Mouse (Mus musculus) thymus, adult 2 months (tissue): ENCODE measurements around the gene Eaf1. TPM values are rescaled to one million over a fixed set of nuclear protein-coding genes. Genes with fewer than 3 reads are reported as not detected.

Source experiments
- DNase-seq: peaks from one replicate; pipeline ENCODE4 v3.0.0; 2021
- H3K27ac ChIP-seq: fragments of 200-500 bp; 2 replicates; pipeline ENCODE4 v1.5.1; 2012; ENCODE audit warnings: low read length, control low read depth; ENCODE audit not compliant: control insufficient read depth, insufficient read depth
- H3K27me3 ChIP-seq: fragments of 200-500 bp; 2 replicates; pipeline ENCODE4 v1.6.1; 2012; ENCODE audit warnings: mild to moderate bottlenecking, low read length, moderate library complexity, mixed read lengths; ENCODE audit not compliant: control insufficient read depth, insufficient read depth
- H3K36me3 ChIP-seq: fragments of 200-500 bp; 2 replicates; pipeline ENCODE4 v1.6.1; 2012; ENCODE audit warnings: mild to moderate bottlenecking, low read length, moderate library complexity; ENCODE audit not compliant: control insufficient read depth, insufficient read depth
- H3K4me1 ChIP-seq: fragments of 200-500 bp; replicated peaks from 2 replicates; pipeline ENCODE4 v1.6.1; 2012; ENCODE audit warnings: low read length; ENCODE audit not compliant: control insufficient read depth, insufficient read depth
- H3K4me3 ChIP-seq: fragments of 200-500 bp; 2 replicates; pipeline ENCODE4 v1.5.1; 2012; ENCODE audit warnings: mild to moderate bottlenecking, low read length, control low read depth, moderate library complexity; ENCODE audit not compliant: control insufficient read depth, insufficient read depth
- CTCF ChIP-seq: fragments of 200-500 bp; IDR thresholded peaks from 2 replicates; pipeline ENCODE4 v1.5.1; 2012; ENCODE audit warnings: mild to moderate bottlenecking, control low read depth, low read length, moderate library complexity, borderline replicate concordance; ENCODE audit not compliant: control insufficient read depth, poor library complexity, insufficient read depth; ENCODE audit errors: extremely low read depth
- POLR2A ChIP-seq: fragments of 200-500 bp; IDR thresholded peaks from 2 replicates; pipeline ENCODE4 v1.6.1; 2012; ENCODE audit warnings: mild to moderate bottlenecking, low read length, control low read depth, moderate library complexity; ENCODE audit not compliant: control insufficient read depth, poor library complexity, insufficient read depth; ENCODE audit errors: extremely low read depth
- WGBS: fragments of 180-500 bp; shearing (Covaris S2); methylation state at CpG from one replicate; pipeline ENCODE4 v1.1.7; 2018; 5-methylcytosine and 5-hydroxymethylcytosine counted together
- polyA plus RNA-seq: library from polyadenylated mRNA; depleted of rRNA; stranded (reverse); fragments of >200 nt; gene quantifications from 2 replicates; pipeline ENCODE4 v1.2.3, GENCODE M21; 2012

Gene Eaf1
- polyA plus RNA-seq, 1 experiment = 140 TPM

- no peak for DNase-seq
- WGBS = 96% methylated on average over 6 of the region's 6 CpGs
Measured at GRCm38 (mm10) chr14:31506456-31506855, 12.3 kb downstream of the Eaf1 start.

GRCm38 (mm10) chr14:31509911-31510310 is 15.7 kb downstream of the Eaf1 start:
- peaks cover 54% of the 10 kb centered on the region for H3K36me3 ChIP-seq
- WGBS = 92% methylated on average over 2 of the region's 2 CpGs
- no peaks in the 10 kb centered on the region for H3K27me3 ChIP-seq
- TF ChIP-seq CTCF (no peak), POLR2A (no peak)
- no peak for DNase-seq
- no peak overlapping the region for H3K4me3 ChIP-seq
- no peak overlapping the region for H3K27ac ChIP-seq
- H3K4me1 ChIP-seq = peaks cover 2% of the 10 kb centered on the region; the same call in 1 of the 2 replicates

More at GRCm38 (mm10) chr14:31506456-31506855, 12.3 kb downstream of the Eaf1 start:
- H3K36me3 ChIP-seq = peaks cover 88% of the 10 kb centered on the region
- no peak for TF ChIP-seq POLR2A
- no peak for TF ChIP-seq CTCF
- H3K27ac ChIP-seq = no peak overlapping the region
- H3K4me3 ChIP-seq = no peak overlapping the region
- no peaks in the 10 kb centered on the region for H3K27me3 ChIP-seq
- H3K4me1 ChIP-seq = peaks cover 2% of the 10 kb centered on the region; the same call in 1 of the 2 replicates

DNA sequence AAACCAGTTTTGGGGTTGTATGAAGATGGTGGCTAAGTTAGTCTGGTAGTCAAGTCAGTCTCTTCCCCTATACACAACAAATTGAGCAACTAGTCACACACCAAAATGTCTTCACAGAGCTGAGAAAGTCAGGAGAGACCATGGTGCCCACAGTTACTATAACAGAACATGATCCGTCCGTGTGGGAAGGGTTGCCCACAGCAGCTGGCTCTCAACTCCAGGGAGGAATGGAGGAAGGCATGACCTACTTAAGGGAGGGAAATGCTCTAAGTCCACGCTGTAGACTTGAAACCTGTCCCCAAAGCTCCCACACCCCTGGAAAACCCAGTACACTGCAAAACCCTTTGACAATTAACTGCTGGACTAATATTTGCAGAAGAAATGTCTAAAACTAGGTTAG is 16.1 kb downstream of the Eaf1 start:
- WGBS = 97% methylated on average over 3 of the region's 3 CpGs
- TF ChIP-seq POLR2A (no peak), CTCF (no peak)
- H3K4me1 ChIP-seq = peaks cover 2% of the 10 kb centered on the region; the same call in 1 of the 2 replicates
- H3K27me3 ChIP-seq = no peaks in the 10 kb centered on the region
- no peak overlapping the region for H3K4me3 ChIP-seq
- DNase-seq = no peak
- peaks cover 50% of the 10 kb centered on the region for H3K36me3 ChIP-seq
- peak overlapping the region; percentile 8; the same call in 1 of the 2 replicates for H3K27ac ChIP-seq

- H3K36me3 ChIP-seq = no peaks in the 10 kb centered on the region
- H3K4me3 ChIP-seq = no peak overlapping the region
- DNase-seq = no peak
- WGBS = 87% methylated on average over 2 of the region's 2 CpGs
- TF ChIP-seq POLR2A (no peak), CTCF (no peak)
- peaks cover 22% of the 10 kb centered on the region for H3K4me1 ChIP-seq
- H3K27ac ChIP-seq = no peak overlapping the region
- no peaks in the 10 kb centered on the region for H3K27me3 ChIP-seq
Measured at GRCm38 (mm10) chr14:31515895-31516294, 21.7 kb downstream of the Eaf1 start.

GRCm38 (mm10) chr14:31519165-31519564 is 25.0 kb downstream of the Eaf1 start:
- Histone ChIP-seq H3K4me3 (no peak overlapping the region), H3K36me3 (peaks cover 13% of the 10 kb centered on the region), H3K4me1 (peaks cover 42% of the 10 kb centered on the region), H3K27ac (no peak overlapping the region), H3K27me3 (no peaks in the 10 kb centered on the region)
- no peak for TF ChIP-seq CTCF
- TF ChIP-seq POLR2A = no peak
- 53% methylated on average over 3 of the region's 3 CpGs for WGBS
- no peak for DNase-seq

DNA sequence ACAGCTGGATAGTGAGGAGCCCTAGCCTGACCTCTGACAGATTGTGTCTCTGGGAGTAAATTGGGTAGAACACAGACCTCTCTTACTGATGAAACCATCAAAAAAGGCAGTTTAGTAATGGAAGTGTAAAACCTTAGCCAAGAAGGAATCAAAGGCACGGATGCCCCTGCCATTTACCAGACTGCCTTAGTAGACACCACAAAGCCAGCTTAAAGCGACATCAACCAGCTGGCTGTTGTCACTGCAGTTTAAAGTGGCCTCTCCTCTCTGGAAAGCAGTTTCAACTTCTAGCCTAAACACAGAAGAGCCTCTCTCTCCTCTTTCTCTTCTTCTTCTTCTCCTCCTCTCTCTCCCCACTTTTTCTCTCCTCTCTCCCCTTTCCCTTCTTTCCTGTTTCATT is 27.1 kb downstream of the Eaf1 start:
- TF ChIP-seq CTCF (no peak), POLR2A (no peak)
- DNase-seq = peak; percentile 58
- Histone ChIP-seq H3K27me3 (no peaks in the 10 kb centered on the region), H3K27ac (peak overlapping the region; percentile 16; the same call in 1 of the 2 replicates), H3K36me3 (peaks cover 32% of the 10 kb centered on the region), H3K4me3 (no peak overlapping the region), H3K4me1 (peaks cover 44% of the 10 kb centered on the region)
- WGBS = 13% methylated on average over 2 of the region's 2 CpGs
